Mouse (Mus musculus) heart, adult 2 months (tissue): ENCODE measurements around the gene Htra2. TPM values are rescaled to one million over a fixed set of nuclear protein-coding genes. Genes with fewer than 3 reads are reported as not detected.

Experiments used
- DNase-seq, 2 experiments: peaks; one replicate each; pipeline ENCODE4 v3.0.0; 2021
- H3K27ac ChIP-seq: fragments of 200-600 bp; 2 replicates; pipeline ENCODE4 v1.8.1; 2022
- H3K27me3 ChIP-seq: fragments of 200-500 bp; 2 replicates; pipeline ENCODE4 v1.6.1; 2012; ENCODE audit warnings: mild to moderate bottlenecking, low read length, inconsistent platforms, mixed read lengths; ENCODE audit not compliant: control insufficient read depth, insufficient read depth
- H3K36me3 ChIP-seq: fragments of 200-500 bp; 2 replicates; pipeline ENCODE4 v1.6.1; 2012; ENCODE audit warnings: low read length, inconsistent platforms; ENCODE audit not compliant: control insufficient read depth, insufficient read depth
- H3K4me1 ChIP-seq: fragments of 200-500 bp; 2 replicates; pipeline ENCODE4 v1.6.1; 2011; ENCODE audit warnings: low read length; ENCODE audit not compliant: control insufficient read depth, insufficient read depth
- H3K4me3 ChIP-seq: fragments of 200-600 bp; 2 replicates; pipeline ENCODE4 v1.8.1; 2022
- H3K79me2 ChIP-seq: fragments of 200-500 bp; replicated peaks from 2 replicates; pipeline ENCODE4 v1.6.1; 2012; ENCODE audit warnings: mild to moderate bottlenecking, inconsistent platforms, low read length, moderate library complexity, mixed read lengths; ENCODE audit not compliant: control insufficient read depth, insufficient read depth
- H3K9ac ChIP-seq: fragments of 200-500 bp; 2 replicates; pipeline ENCODE4 v1.6.1; 2012; ENCODE audit warnings: low read depth, mild to moderate bottlenecking, control low read depth, inconsistent platforms, low read length, mixed read lengths
- CTCF ChIP-seq: fragments of 200-600 bp; IDR thresholded peaks from 2 replicates; pipeline ENCODE4 v1.8.1; 2022; ENCODE audit warnings: antibody characterized with exemption, mild to moderate bottlenecking, moderate library complexity
- EP300 ChIP-seq: fragments of 200-500 bp; IDR thresholded peaks from 2 replicates; pipeline ENCODE4 v1.6.1; 2011; ENCODE audit warnings: low read depth, low read length, control low read depth; ENCODE audit not compliant: insufficient read depth
- POLR2A ChIP-seq: fragments of 200-500 bp; IDR thresholded peaks from 2 replicates; pipeline ENCODE4 v1.6.1; 2011; ENCODE audit warnings: mild to moderate bottlenecking, low read depth, low read length, control low read depth; ENCODE audit not compliant: insufficient read depth
- WGBS: fragments of 180-500 bp; shearing (Covaris S2); methylation state at CpG from one replicate; pipeline ENCODE4 v1.1.7; 2018; 5-methylcytosine and 5-hydroxymethylcytosine counted together
- intact Hi-C: fragments of 180-260 bp; cut with DNase I; formaldehyde crosslinking; loops from one replicate; pipeline ENCODE4 v1.15.1; 2025
- polyA plus RNA-seq: library from polyadenylated mRNA; depleted of rRNA; stranded (reverse); fragments of >200 nt; gene quantifications from 2 replicates; pipeline ENCODE4 v1.2.3, GENCODE M21; 2012
- total RNA-seq, 2 experiments: library from RNA; stranded (reverse); gene quantifications; 2 replicates each; pipeline ENCODE4 v1.2.3; 2021

Htra2 gene
- total and polyA plus RNA-seq, 3 experiments = 26.9 to 35.4 (median 30.4) TPM

- Histone ChIP-seq H3K9ac (peak within 1 kb of the TSS; percentile 69), H3K27me3 (no peaks in the 10 kb centered on the region), H3K4me1 (no peaks in the 10 kb centered on the region), H3K79me2 (no peaks in the 10 kb centered on the region), H3K36me3 (no peaks in the 10 kb centered on the region), H3K27ac (peak within 1 kb of the TSS; percentile 73), H3K4me3 (peak within 1 kb of the TSS; percentile 85)
- intact Hi-C loops = no loop called here
- peak; percentile 84 for DNase-seq
- 1% methylated on average over 51 of the region's 51 CpGs for WGBS
- TF ChIP-seq CTCF (no peak), POLR2A (peak; percentile 64; the same call in 1 of the 2 replicates)
Observed at GRCm38 (mm10) chr6:83033249-83034185, 21.6 kb downstream of the Htra2 start, which contains the start of the genes Dok1 and Loxl3. Gene Dok1, minus strand, starts transcription at chr6:83033471. Gene Loxl3, plus strand, starts transcription at chr6:83034173.

GRCm38 (mm10) chr6:83032769-83033191 is 22.3 kb downstream of the Htra2 start:
- DNase-seq = peak in 1 of 2 experiments; percentile 59
- under 1% methylated on average over 31 of the region's 31 CpGs for WGBS
- Histone ChIP-seq H3K79me2 (no peaks in the 10 kb centered on the region), H3K9ac (peak overlapping the region; percentile 69), H3K4me1 (no peaks in the 10 kb centered on the region; the same call in 1 of the 2 replicates), H3K27me3 (no peaks in the 10 kb centered on the region), H3K4me3 (peak overlapping the region; percentile 85), H3K36me3 (no peaks in the 10 kb centered on the region), H3K27ac (peak overlapping the region; percentile 73)
- TF ChIP-seq EP300 (no peak), CTCF (peak; percentile 8; the same call in 1 of the 2 replicates)
- intact Hi-C loops = loop anchor here (1.0 kb wide), 1 partner anchor 34 kb away; no protein-coding TSS in a partner anchor

- Histone ChIP-seq H3K9ac (no peak overlapping the region), H3K36me3 (no peaks in the 10 kb centered on the region), H3K4me3 (peak overlapping the region; percentile 85; the same call in 1 of the 2 replicates), H3K4me1 (no peaks in the 10 kb centered on the region; the same call in 1 of the 2 replicates), H3K79me2 (no peaks in the 10 kb centered on the region), H3K27me3 (no peaks in the 10 kb centered on the region), H3K27ac (no peak overlapping the region)
- no peak for DNase-seq
- TF ChIP-seq CTCF (no peak), EP300 (no peak), POLR2A (no peak)
- WGBS = 80% methylated on average over 18 of the region's 18 CpGs
- intact Hi-C loops = loop anchor here (1.0 kb wide), 1 partner anchor 34 kb away; no protein-coding TSS in a partner anchor
Observed at GRCm38 (mm10) chr6:83031921-83032590, 23.0 kb downstream of the Htra2 start.

- TF ChIP-seq EP300 (no peak), POLR2A (no peak), CTCF (no peak)
- Histone ChIP-seq H3K36me3 (no peaks in the 10 kb centered on the region), H3K27ac (no peak overlapping the region), H3K4me3 (no peak overlapping the region), H3K4me1 (no peaks in the 10 kb centered on the region; the same call in 1 of the 2 replicates), H3K27me3 (no peaks in the 10 kb centered on the region), H3K9ac (no peak overlapping the region), H3K79me2 (no peaks in the 10 kb centered on the region)
- WGBS = 85% methylated on average over 7 of the region's 7 CpGs
- no peak for DNase-seq
- intact Hi-C loops = no loop called here
Observed at GRCm38 (mm10) chr6:83031111-83031510, 24.0 kb downstream of the Htra2 start.

GRCm38 (mm10) chr6:83029777-83030176 is 25.3 kb downstream of the Htra2 start:
- 64% methylated on average over 10 of the region's 10 CpGs for WGBS
- H3K4me1 ChIP-seq = no peaks in the 10 kb centered on the region; the same call in 1 of the 2 replicates
- no peak overlapping the region for H3K4me3 ChIP-seq
- no peak overlapping the region for H3K9ac ChIP-seq
- H3K27me3 ChIP-seq = no peaks in the 10 kb centered on the region
- H3K27ac ChIP-seq = no peak overlapping the region
- intact Hi-C loops = no loop called here
- H3K36me3 ChIP-seq = no peaks in the 10 kb centered on the region
- TF ChIP-seq CTCF (no peak), POLR2A (no peak), EP300 (no peak)
- no peak for DNase-seq
- H3K79me2 ChIP-seq = no peaks in the 10 kb centered on the region

GRCm38 (mm10) chr6:83027706-83028105 is 27.4 kb downstream of the Htra2 start:
- Histone ChIP-seq H3K4me3 (no peak overlapping the region), H3K27ac (no peak overlapping the region), H3K79me2 (no peaks in the 10 kb centered on the region), H3K4me1 (no peaks in the 10 kb centered on the region; the same call in 1 of the 2 replicates), H3K9ac (no peak overlapping the region), H3K27me3 (no peaks in the 10 kb centered on the region), H3K36me3 (no peaks in the 10 kb centered on the region)
- intact Hi-C loops = no loop called here
- no peak for DNase-seq
- TF ChIP-seq POLR2A (no peak), CTCF (no peak), EP300 (no peak)
- 28% methylated on average over 8 of the region's 9 CpGs for WGBS
